Mouse (Mus musculus) heart, postnatal 14 days (tissue): ENCODE data around the gene Vmn1r40. TPM values are rescaled to one million over a fixed set of nuclear protein-coding genes. Genes with fewer than 3 reads are reported as not detected.

ENCODE experiments used
- DNase-seq, 2 experiments: peaks; one replicate each; pipeline ENCODE4 v3.0.0; 2021 to 2022
- intact Hi-C: fragments of 180-260 bp; cut with DNase I; formaldehyde crosslinking; loops from one replicate; pipeline ENCODE4 v1.15.1; 2025
- long read RNA-seq, 2 experiments: library from polyadenylated mRNA; stranded (forward); transcript quantifications; one replicate each; pipeline ENCODE4 v2.0.0; 2021
- total RNA-seq, 2 experiments: library from RNA; stranded (reverse); gene quantifications; 2 replicates each; pipeline ENCODE4 v1.2.3; 2021

The Vmn1r40 gene
- not detected for total RNA-seq
- long read RNA-seq, experiment 1: 0 reads
- long read RNA-seq, experiment 2: 0 reads

DNA sequence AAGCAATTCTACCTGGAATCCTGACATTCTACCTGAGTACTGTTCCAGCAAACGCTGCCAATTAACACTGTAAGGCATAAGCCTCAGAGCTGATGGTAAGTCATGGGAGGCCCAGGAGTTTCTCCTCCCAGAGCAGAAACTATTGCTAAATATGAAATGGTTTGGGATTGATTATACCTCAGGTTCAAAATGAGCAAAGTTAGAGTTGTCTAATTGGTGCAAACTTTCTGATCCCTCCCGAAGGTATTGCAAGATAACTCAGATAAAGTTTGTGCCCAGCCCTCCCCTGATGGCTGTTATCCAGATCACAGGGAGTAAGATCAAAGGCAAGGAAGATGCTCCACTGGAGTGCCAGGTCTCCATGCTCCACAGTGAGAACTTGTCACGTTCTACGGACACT, at the start of gene Vmn1r40:
TSS of gene Vmn1r40 (plus strand) at position 301 of the 400 bp plus-strand sequence.
- intact Hi-C loops: no loop called here
- no peak for DNase-seq

DNA sequence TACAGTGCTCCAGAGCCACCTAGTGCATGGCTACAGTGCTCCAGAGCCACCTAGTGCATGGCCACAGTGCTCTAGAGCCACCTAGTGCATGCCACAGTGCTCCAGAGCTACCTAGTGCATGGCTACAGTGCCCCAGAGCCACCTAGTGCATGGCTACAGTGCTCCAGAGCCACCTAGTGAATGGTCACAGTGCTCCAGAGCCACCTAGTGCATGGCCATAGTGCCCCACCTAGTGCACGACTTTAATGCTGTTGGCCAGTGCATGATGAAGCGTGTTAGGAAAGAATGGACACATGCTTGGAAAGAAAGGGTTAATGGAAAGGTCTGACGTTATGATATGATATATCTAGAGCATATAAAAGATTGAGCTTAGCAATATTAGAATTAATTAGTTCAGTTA, 49.0 kb upstream of the Vmn1r40 start:
- DNase-seq: no peak
- intact Hi-C loops: no loop called here

DNA sequence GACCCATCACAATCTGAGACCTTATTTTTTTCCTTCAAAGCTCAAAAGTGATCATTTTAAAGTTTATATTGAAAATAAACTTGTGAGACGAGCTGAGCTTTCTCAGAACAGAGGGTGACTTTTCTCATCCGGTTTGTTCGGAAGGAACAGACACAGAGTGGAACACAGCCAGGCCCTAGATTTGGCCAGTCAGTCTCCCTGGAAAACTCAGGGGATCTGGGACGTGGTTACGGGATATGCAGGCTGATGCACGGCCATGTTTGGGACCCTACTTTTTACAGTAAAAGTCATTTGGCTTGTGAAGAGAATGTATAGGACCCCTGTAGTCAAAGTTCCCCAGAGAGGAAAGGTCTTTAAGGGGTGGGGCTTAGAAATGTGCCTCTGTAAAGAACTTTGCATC, 48.4 kb upstream of the Vmn1r40 start:
- peak in 1 of 2 experiments; percentile 43 for DNase-seq
- intact Hi-C loops: no loop called here

DNA sequence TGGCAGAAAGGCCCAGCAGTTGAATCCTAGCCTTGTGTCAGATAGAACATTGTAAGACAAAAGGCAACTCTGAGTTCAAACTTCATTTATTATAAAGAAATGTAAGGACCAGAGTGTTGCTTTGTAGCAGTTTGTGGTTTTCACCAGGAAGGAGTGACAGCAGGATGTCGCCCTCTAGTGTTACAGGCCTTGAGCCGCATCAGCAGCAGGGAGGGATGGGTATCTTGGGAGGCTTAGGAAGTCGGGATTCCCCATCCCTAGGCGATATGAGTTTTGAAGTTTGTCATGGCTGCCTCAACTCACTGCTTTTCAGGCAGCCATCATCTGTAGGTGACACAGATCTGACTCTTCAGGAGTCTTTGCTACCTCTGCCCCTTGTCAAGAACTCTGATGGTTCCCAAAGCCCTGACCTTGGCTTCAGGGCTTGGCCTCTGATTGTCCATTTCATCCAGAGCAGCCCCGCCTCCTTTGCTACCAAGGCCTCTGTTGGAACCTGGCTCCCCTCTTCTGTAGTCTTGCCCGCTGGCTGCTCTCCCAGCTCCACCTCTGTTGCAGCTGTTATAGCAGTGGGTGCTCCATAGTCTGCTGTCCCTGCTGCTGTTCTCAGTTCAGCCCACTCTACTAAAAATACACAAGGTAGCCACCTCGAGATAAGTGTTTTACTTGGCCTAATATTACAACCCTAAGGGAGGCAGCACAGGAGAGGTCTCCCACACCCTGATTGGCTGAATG, 47.5 kb upstream of the Vmn1r40 start:
- DNase-seq: peak; percentile 56 to 66
- intact Hi-C loops: no loop called here

DNA sequence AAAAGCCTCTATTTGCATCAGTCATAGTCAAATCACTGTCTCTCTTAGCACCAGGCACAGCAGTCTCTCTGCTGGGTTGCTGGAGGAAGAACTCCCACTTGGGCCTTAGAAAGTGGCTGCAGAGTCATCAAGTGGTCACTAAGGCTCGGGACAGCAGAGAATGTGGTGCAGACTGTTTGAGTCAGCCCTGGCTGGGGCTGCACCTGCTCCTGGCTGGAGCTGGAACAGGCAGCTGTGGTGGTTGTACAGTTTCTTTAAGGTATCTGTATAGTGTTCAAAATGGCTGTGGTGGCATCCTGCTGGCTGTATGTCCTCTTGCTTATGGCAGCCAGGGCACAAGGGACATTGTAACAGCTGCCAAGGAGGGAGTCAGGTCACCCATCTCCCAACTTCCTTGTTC, 46.9 kb upstream of the Vmn1r40 start:
- no peak for DNase-seq
- intact Hi-C loops: no loop called here

DNA sequence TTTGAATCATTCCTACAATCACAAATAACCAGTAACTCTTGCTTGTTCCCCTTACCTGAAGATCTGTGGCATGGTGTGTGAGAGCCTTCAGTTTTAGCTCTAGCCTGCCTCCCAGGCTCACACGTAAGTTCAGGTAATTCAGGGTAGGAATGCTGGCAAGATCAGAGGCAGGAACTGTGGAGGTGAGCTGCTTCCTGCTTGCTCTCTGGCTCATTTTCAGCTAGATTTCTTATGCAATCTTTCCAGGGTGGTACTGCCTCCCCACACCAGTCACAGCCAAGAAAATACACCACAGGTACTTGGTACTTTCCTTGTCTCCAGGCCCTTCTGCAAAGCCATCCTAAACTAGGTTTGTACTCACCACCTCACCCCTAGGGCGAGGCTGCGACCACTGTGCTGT, 44.8 kb upstream of the Vmn1r40 start:
- no peak for DNase-seq
- intact Hi-C loops: no loop called here

DNA sequence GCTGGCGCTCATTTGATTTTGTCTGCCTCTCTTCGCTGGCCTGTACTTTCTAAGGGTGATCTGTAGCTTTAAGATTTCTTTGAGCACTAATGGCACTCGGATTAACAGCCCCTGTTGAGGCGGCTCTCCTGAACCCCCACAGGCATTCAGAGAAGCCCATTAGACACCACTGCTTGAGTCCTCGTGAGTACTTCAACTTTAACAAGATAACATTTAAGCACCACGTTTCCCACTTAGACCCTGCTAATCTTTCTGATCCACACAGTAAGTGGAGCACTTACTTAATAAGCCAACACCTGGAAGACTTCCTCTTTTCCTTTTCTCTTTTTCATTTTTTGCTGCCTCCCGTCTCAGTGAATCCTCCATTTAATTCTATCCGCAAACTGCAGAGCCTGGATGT, 42.2 kb upstream of the Vmn1r40 start:
- intact Hi-C loops: no loop called here
- DNase-seq: no peak

DNA sequence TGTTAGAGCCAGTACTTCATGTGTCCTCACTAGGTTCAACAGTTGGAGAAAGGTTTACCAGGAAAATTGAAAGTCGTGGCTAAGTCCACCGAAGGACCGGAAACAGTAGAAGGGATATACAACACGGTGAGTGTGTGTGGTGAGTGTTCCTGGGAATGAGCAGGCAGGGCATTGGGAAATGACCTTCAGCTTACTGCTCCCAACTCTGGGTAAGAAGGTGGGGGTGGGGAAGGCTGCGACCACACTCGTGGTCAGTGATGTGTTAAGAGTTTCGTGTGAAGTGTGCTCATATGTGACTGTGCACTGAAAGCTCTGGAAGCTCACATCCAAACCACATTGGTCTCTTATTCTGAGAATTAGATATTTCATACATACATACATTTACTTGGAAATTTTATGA, 41.7 kb upstream of the Vmn1r40 start:
- intact Hi-C loops: no loop called here
- DNase-seq: no peak

DNA sequence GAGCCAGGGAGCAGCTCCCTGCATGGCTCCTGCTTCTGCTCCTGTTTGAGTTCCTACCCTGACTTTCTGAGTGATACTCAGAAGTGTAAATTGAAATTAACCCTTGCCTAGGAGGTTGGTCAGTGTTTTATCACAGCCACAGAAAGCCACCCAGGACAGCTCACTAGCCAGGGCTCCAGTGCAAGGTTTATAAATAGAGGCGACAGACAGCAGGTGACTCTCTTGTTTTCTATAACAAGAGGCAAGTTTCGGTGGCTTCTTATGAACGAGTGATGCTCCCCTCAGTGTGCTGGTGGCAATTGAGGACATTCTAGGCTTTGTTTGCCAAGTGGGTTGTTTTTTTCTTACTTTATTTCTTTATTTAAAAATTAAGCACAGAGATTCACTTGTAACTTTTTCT, 40.4 kb upstream of the Vmn1r40 start:
- DNase-seq: no peak
- intact Hi-C loops: no loop called here

DNA sequence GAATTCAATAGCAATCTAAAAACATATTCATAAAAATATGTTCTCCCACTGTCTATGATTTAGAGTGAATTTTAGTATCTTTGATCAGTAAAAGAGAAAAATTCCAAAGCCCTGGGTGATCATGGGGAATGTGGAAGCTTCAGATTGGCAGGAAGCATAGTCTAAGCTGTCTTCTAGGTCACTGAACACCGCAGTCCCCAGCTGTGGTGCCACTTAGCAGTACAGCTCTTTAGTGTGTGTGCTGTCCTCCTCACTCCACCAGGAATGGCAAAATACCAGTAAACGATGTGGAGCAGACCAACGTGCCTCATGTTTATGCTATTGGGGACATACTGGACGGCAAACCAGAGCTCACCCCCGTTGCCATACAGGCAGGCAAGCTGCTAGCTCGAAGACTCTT, 37.8 kb upstream of the Vmn1r40 start:
- DNase-seq: no peak

DNA sequence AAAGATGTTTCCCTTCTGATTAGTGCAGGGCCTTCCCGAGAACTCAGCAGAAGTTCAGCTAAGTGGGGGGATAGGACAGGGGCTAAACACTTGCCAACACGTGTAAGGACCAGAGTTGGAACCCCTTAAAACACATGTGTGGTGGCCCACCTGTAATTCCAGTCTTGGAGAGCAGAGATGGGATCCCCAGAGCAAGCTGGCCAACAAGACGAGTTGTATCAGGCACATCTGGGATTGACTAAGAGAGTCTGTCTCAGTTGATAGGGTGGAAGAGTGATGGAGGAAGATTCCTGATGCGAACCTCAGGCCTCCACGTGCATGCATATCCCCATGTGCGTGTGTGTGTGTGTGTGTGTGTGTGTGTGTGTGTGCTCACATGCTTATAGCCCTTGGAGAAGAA, 35.9 kb upstream of the Vmn1r40 start:
- intact Hi-C loops: no loop called here
- no peak for DNase-seq

More for the DNA sequence above, 37.8 kb upstream of the Vmn1r40 start:
- intact Hi-C loops: no loop called here

DNA sequence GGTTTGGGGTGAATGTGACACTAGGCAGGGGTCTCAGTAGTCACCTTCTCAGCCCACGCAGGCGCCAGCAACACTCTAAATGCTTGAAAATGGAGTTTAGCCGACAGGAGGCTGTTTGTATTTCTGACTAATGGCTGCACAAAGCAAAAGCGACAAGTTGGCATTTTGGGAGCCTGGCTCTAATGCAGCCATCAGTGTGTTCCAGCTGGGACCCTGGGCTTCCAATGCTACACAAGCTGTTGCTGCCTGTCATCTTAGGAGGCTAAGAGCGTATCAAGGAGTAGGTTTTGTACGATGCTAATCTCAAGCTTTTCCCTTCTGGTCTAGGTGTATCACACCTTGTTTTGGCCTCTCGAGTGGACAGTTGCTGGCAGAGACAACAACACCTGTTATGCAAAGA, 34.7 kb upstream of the Vmn1r40 start:
- DNase-seq: no peak
- intact Hi-C loops: no loop called here

DNA sequence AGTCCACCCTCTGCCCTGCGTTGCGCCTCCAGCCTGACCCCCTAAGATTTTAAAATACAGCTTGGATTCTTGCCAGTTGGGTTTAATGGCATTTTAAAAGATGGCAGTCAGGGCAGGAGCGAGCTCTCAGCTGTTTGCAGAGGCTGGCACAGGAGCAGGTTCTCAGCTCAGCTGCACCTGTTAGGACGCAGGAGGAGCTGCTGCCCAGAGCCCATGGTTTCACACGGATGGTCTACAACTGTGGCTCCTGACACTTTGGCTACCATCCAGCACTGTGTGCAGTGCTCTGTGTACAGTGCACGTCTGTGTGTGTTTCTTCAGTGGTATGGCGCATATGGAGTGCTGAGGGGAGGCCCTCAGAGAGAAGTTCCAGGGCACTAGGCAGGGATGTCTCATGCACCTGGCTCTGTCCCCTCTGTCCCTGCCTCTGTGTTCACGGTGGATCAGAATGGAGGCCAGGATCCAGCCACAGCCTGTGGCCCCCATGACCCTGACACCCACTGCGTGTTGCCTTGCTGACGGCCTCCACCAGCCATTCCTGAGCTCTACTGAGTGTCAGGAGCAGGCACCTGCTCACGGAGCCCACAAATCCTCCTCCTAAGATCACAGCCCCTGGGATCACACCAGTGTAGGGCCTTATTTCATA, 34.1 kb upstream of the Vmn1r40 start:
- no peak for DNase-seq
- intact Hi-C loops: no loop called here

DNA sequence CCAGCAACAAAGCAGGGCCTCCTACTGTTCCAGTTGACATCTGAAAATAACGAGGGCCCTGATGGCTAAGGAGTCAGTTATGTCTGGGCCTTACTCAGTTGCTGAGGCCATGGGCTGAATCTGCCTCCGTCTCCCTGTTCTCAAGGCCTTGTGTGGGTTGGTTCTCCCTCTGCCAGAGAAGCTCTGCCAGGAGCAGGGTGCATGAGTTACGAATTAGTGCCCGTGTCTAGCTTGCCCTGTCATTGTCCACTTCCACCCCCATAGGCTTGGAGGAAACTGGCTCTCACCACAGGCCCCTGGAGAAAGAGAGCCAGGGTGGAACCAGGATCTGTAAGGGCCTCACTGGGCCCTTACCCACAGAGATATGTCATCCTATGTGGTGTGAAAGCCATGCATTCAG, 28.8 kb upstream of the Vmn1r40 start:
- no peak for DNase-seq
- intact Hi-C loops: no loop called here

DNA sequence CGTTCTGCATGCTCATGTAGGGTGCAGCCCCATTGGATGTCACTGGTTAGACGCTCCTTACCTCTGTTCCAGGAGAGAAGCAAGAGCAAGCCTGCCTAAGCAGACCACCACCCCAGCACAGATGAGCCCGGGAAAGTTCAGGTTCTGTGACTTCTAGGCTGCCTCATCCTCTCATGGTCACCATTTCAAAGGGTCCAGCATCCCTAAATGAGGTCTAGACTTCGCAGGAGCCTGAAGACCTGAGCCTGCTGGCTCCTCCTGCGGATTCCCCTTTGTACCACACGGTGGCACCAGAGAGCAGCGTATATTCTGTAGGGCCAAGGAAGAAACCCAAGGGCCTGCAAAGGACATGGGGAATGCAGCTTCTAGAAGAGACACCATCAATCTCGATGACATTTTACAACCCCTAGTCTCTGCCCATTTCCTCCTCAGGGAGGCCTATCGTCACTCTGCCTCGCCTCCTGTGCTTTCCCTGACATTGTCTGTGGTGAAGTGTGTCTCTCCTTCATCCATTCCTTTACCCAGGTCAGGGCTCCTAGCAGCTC, 28.0 kb upstream of the Vmn1r40 start:
- peak; percentile 69 to 78 for DNase-seq
- intact Hi-C loops: no loop called here

DNA sequence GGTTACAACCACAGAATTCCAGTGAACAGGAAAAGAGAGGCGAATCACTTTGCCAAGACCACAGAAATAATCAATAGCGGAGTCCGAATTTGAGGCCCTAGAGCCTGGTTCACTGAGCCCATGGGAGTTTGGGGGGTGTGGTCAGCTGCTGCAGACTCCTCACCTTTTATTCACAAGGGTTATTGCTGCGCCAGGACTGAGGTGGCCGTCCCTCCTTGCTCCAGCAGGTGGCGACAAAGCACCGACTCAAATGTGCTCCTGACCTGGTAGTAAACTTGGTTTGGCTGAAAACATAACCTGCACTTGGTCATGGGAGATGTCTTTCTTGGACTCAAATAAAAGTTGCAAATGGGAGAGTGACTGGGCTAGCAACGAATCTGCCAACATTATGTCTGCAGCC, 27.2 kb upstream of the Vmn1r40 start:
- peak; percentile 77 to 86 for DNase-seq
- intact Hi-C loops: loop anchor here (10.0 kb wide), 3 partner anchors 645 to 855 kb away; partner anchors contain the start of genes Cfap100 and Chst13

DNA sequence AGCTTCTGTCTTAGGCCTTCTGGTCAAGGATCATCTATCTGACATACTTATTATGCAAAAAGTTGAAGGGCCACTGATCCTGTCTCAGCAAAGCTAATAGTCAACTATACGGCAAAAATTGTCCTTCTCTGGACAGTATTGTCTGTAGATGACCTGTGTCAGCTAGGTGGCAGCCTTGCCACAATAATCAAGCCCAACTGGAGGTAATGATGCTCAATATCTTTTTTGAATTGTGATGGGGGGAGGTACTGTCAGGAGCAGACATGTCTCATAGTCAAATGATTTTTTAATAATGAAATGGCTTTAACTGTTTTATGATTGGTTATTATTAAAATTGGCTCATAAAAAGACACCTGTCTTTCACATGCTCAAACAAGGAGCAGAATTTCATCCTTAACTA, 23.1 kb upstream of the Vmn1r40 start:
- intact Hi-C loops: loop anchor here (10.0 kb wide), 3 partner anchors 641 to 851 kb away; partner anchors contain the start of genes Cfap100 and Chst13
- DNase-seq: no peak

DNA sequence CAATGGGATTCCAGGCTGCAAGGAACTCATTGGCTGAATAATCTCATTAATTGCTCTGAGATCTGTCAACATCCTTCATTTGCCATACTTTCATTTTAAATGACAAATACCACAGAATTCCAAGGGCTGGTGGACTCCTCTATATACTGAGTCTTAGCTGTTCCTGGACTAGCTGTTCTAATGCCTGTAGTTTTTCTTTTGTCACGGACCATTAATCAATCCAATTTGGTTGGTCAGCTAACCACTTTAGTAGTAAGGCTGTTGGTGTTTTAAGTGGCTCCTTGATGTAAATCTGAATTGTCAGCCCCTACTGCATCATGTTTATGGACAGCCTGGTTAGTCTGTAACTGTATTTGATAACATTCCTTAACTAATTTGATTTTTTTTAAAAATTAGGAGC, 20.2 kb upstream of the Vmn1r40 start:
- intact Hi-C loops: loop anchor here (10.0 kb wide), 3 partner anchors 638 to 848 kb away; partner anchors contain the start of genes Cfap100 and Chst13
- no peak for DNase-seq

DNA sequence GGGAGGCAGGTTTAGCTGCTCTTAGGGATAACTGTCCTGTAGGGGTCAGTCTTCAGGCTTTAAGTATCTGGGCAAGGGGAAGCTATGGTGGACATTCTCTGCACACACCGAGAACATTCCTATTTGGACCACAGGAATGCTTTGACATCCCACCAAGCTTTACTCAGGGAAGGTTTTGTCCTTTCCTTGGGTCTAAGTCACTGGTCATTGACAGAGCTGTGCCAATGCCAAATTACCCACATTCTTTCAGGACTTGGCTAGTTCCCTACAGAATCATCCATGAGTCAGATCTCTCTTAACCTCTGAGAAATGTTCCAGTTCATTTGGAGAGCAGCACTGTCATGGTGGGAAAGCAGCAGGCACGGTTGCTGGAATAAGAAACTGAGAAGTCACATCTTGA, 716 bp upstream of the Vmn1r40 start:
- DNase-seq: no peak
- intact Hi-C loops: no loop called here

DNA sequence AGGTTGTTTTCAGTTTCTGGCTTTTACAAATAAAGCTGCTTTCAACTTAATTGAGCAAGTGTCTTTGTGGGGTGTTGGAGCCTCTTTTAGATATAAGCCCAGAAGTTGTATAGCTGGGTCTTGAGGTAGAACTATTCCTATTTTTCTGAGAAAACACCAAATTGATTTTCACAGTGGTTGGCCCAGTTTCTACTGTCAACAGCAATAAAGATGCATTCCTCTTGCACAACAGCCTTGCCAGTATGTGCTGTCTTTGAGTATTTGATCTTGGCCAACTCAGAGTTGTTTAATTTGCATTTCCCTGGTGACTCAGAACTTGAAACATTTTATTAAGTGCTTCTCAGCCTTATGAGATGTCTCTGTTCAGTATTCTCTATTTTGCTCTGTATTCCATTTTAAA, 10.7 kb downstream of the Vmn1r40 start:
- intact Hi-C loops: no loop called here
- DNase-seq: no peak

DNA sequence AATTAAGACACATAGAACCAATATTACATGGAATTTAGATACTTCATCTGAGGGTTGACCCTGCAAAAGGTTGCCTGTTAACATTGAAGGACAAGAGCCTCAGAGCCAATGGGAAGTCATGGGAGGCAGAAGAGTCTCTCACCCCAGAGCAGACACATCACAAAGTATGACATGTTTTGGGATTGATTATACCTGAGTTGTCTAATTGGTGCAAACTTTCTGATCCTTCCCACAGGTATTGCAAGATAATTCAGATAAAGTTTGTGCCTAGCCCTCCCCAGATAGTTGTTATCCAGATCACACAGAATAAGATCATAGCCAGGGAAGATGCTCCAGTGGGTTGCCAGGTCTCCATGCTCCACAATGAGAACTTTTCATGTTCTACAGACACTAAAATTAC, 33.1 kb downstream of the Vmn1r40 start, which contains the start of gene Vmn1r41:
TSS of gene Vmn1r41 (plus strand) at position 301 of the 400 bp plus-strand sequence.
- no peak for DNase-seq
- intact Hi-C loops: no loop called here

DNA sequence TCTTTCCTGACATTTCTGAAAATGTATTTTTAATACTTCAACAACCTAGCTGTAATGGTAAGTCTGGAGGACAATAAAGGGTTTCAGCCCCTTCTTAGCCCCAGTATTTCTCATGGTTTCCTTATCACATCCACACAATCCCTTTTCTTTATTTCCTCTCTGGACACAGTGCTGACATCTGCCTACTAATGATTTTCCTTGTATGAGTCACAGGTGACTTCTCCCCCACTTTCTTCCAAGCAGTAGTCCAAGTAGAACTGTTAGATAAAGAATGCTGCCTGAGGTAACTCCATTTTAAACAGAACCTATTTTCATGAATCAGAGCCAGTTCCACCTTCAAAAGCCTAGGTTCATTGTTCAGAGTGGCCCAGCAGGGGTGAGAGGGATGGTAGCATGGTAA, 35.5 kb downstream of the Vmn1r40 start:
- no peak for DNase-seq
- intact Hi-C loops: no loop called here
